Mouse (Mus musculus): ENCODE data around the gene Fuca2. TPM values are rescaled to one million over a fixed set of nuclear protein-coding genes. Genes with fewer than 3 reads are reported as not detected.
"Not testable (repeated sequence)": the region's sequence is repeated elsewhere in the genome, so short reads cannot be mapped to it uniquely, and the experiment has no call there.

The Fuca2 gene
- polyA plus RNA-seq (2014; fragmentation: Nextera tagmentation; extraction: Ambion mirVana): 21.5 and 24.7 TPM in 2 replicates

GRCm38 (mm10) chr10:13499331-13499730 is at the start of gene Fuca2:
TSS of gene Fuca2 (plus strand) at chr10:13499540.
- WGBS: 87% methylated on average over 2 of the region's 2 CpGs
- Histone ChIP-seq H3K9ac (ENCODE audit: low read length) (no peak within 1 kb of the TSS), H3K4me3 (ENCODE audit: low read depth, low read length) (no peak within 1 kb of the TSS), H3K4me1 (replicated peaks; ENCODE audit: control insufficient read depth, insufficient read depth, low read length) (no peaks in the 10 kb centered on the region; the same call in 1 of the 2 replicates), H3K27ac (ENCODE audit: low read depth, low read length) (no peak within 1 kb of the TSS), H3K4me2 (ENCODE audit: low read depth, low read length, severe bottlenecking) (no peak within 1 kb of the TSS), H3K9me3 (ENCODE audit: control insufficient read depth, low read length) (no peaks in the 10 kb centered on the region), H3K27me3 (ENCODE audit: control insufficient read depth, insufficient read depth, low read length) (no peaks in the 10 kb centered on the region), H3K36me3 (ENCODE audit: control insufficient read depth, insufficient read depth, low read length) (no peaks in the 10 kb centered on the region)
- ATAC-seq (replicated peaks; ENCODE audit: low FRiP score) (no peak), DNase-seq (ENCODE audit: low spot score) (no peak)

GRCm38 (mm10) chr10:13451640-13452039 is 47.7 kb upstream of the Fuca2 start:
- H3K9me3 ChIP-seq (ENCODE audit: control insufficient read depth, low read length): no peaks in the 10 kb centered on the region
- H3K4me2 ChIP-seq (ENCODE audit: low read depth, low read length, severe bottlenecking): no peak overlapping the region
- no peak for DNase-seq (ENCODE audit: low spot score)
- H3K9ac ChIP-seq (ENCODE audit: low read length): no peak overlapping the region
- H3K27ac ChIP-seq (ENCODE audit: low read depth, low read length): no peak overlapping the region
- H3K27me3 ChIP-seq (ENCODE audit: control insufficient read depth, insufficient read depth, low read length): no peaks in the 10 kb centered on the region
- H3K36me3 ChIP-seq (ENCODE audit: control insufficient read depth, insufficient read depth, low read length): no peaks in the 10 kb centered on the region
- no peak overlapping the region for H3K4me3 ChIP-seq (ENCODE audit: low read depth, low read length)
- ATAC-seq (replicated peaks; ENCODE audit: low FRiP score): no peak
- WGBS: 83% methylated on average over 6 of the region's 6 CpGs
- no peaks in the 10 kb centered on the region for H3K4me1 ChIP-seq (replicated peaks; ENCODE audit: control insufficient read depth, insufficient read depth, low read length)

GRCm38 (mm10) chr10:13453200-13453990 is 45.9 kb upstream of the Fuca2 start:
- Histone ChIP-seq H3K27me3 (ENCODE audit: control insufficient read depth, insufficient read depth, low read length) (no peaks in the 10 kb centered on the region), H3K9me3 (ENCODE audit: control insufficient read depth, low read length) (no peaks in the 10 kb centered on the region), H3K9ac (ENCODE audit: low read length) (no peak overlapping the region), H3K4me1 (replicated peaks; ENCODE audit: control insufficient read depth, insufficient read depth, low read length) (no peaks in the 10 kb centered on the region), H3K36me3 (ENCODE audit: control insufficient read depth, insufficient read depth, low read length) (no peaks in the 10 kb centered on the region), H3K27ac (ENCODE audit: low read depth, low read length) (no peak overlapping the region), H3K4me3 (ENCODE audit: low read depth, low read length) (no peak overlapping the region), H3K4me2 (ENCODE audit: low read depth, low read length, severe bottlenecking) (no peak overlapping the region)
- no peak for DNase-seq (ENCODE audit: low spot score)
- ATAC-seq (replicated peaks; ENCODE audit: low FRiP score): no peak
- WGBS: 85% methylated on average over 13 of the region's 13 CpGs

GRCm38 (mm10) chr10:13464295-13464694 is 35.0 kb upstream of the Fuca2 start:
- WGBS: 93% methylated on average over 3 of the region's 3 CpGs

GRCm38 (mm10) chr10:13466925-13467324 is 32.4 kb upstream of the Fuca2 start:
- Histone ChIP-seq H3K9ac (ENCODE audit: low read length) (no peak overlapping the region), H3K4me2 (ENCODE audit: low read depth, low read length, severe bottlenecking) (no peak overlapping the region), H3K9me3 (ENCODE audit: control insufficient read depth, low read length) (no peaks in the 10 kb centered on the region), H3K4me3 (ENCODE audit: low read depth, low read length) (no peak overlapping the region), H3K36me3 (ENCODE audit: control insufficient read depth, insufficient read depth, low read length) (no peaks in the 10 kb centered on the region), H3K27me3 (ENCODE audit: control insufficient read depth, insufficient read depth, low read length) (no peaks in the 10 kb centered on the region), H3K27ac (ENCODE audit: low read depth, low read length) (no peak overlapping the region), H3K4me1 (replicated peaks; ENCODE audit: control insufficient read depth, insufficient read depth, low read length) (no peaks in the 10 kb centered on the region)
- ATAC-seq (replicated peaks; ENCODE audit: low FRiP score) (no peak), DNase-seq (ENCODE audit: low spot score) (no peak)
- 69% methylated on average over 5 of the region's 5 CpGs for WGBS

More at GRCm38 (mm10) chr10:13464295-13464694, 35.0 kb upstream of the Fuca2 start:
- not testable (repeated sequence) for H3K27me3 ChIP-seq (ENCODE audit: control insufficient read depth, insufficient read depth, low read length); H3K4me3 ChIP-seq (ENCODE audit: low read depth, low read length); DNase-seq (ENCODE audit: low spot score); H3K36me3 ChIP-seq (ENCODE audit: control insufficient read depth, insufficient read depth, low read length); ATAC-seq (replicated peaks; ENCODE audit: low FRiP score); H3K9ac ChIP-seq (ENCODE audit: low read length); H3K27ac ChIP-seq (ENCODE audit: low read depth, low read length); H3K4me1 ChIP-seq (replicated peaks; ENCODE audit: control insufficient read depth, insufficient read depth, low read length); H3K4me2 ChIP-seq (ENCODE audit: low read depth, low read length, severe bottlenecking); H3K9me3 ChIP-seq (ENCODE audit: control insufficient read depth, low read length)

GRCm38 (mm10) chr10:13468025-13468529 is 31.3 kb upstream of the Fuca2 start:
- ATAC-seq (replicated peaks; ENCODE audit: low FRiP score): not testable (repeated sequence)
- WGBS: 82% methylated on average over 6 of the region's 6 CpGs

GRCm38 (mm10) chr10:13470236-13470635 is 29.1 kb upstream of the Fuca2 start:
- Histone ChIP-seq H3K4me3 (ENCODE audit: low read depth, low read length) (no peak overlapping the region), H3K27ac (ENCODE audit: low read depth, low read length) (no peak overlapping the region), H3K9me3 (ENCODE audit: control insufficient read depth, low read length) (no peaks in the 10 kb centered on the region), H3K36me3 (ENCODE audit: control insufficient read depth, insufficient read depth, low read length) (no peaks in the 10 kb centered on the region), H3K9ac (ENCODE audit: low read length) (no peak overlapping the region), H3K27me3 (ENCODE audit: control insufficient read depth, insufficient read depth, low read length) (peaks cover 11% of the 10 kb centered on the region), H3K4me2 (ENCODE audit: low read depth, low read length, severe bottlenecking) (no peak overlapping the region), H3K4me1 (replicated peaks; ENCODE audit: control insufficient read depth, insufficient read depth, low read length) (peaks cover 4% of the 10 kb centered on the region; the same call in 1 of the 2 replicates)
- no peak for ATAC-seq (replicated peaks; ENCODE audit: low FRiP score)
- WGBS: 89% methylated on average over 3 of the region's 3 CpGs
- no peak for DNase-seq (ENCODE audit: low spot score)

More at GRCm38 (mm10) chr10:13468025-13468529, 31.3 kb upstream of the Fuca2 start:
- not testable (repeated sequence) for H3K27ac ChIP-seq (ENCODE audit: low read depth, low read length); DNase-seq (ENCODE audit: low spot score); H3K4me2 ChIP-seq (ENCODE audit: low read depth, low read length, severe bottlenecking); H3K9me3 ChIP-seq (ENCODE audit: control insufficient read depth, low read length); H3K4me3 ChIP-seq (ENCODE audit: low read depth, low read length); H3K4me1 ChIP-seq (replicated peaks; ENCODE audit: control insufficient read depth, insufficient read depth, low read length); H3K36me3 ChIP-seq (ENCODE audit: control insufficient read depth, insufficient read depth, low read length); H3K9ac ChIP-seq (ENCODE audit: low read length); H3K27me3 ChIP-seq (ENCODE audit: control insufficient read depth, insufficient read depth, low read length)

- peaks cover 4% of the 10 kb centered on the region; the same call in 1 of the 2 replicates for H3K4me1 ChIP-seq (replicated peaks; ENCODE audit: control insufficient read depth, insufficient read depth, low read length)
- H3K9me3 ChIP-seq (ENCODE audit: control insufficient read depth, low read length): no peaks in the 10 kb centered on the region
- DNase-seq (ENCODE audit: low spot score) (no peak), ATAC-seq (replicated peaks; ENCODE audit: low FRiP score) (no peak; the same call in none of the 2 replicates)
- H3K4me3 ChIP-seq (ENCODE audit: low read depth, low read length): peak overlapping the region; percentile 67
- no peak overlapping the region for H3K27ac ChIP-seq (ENCODE audit: low read depth, low read length)
- H3K36me3 ChIP-seq (ENCODE audit: control insufficient read depth, insufficient read depth, low read length): no peaks in the 10 kb centered on the region
- H3K27me3 ChIP-seq (ENCODE audit: control insufficient read depth, insufficient read depth, low read length): peaks cover 11% of the 10 kb centered on the region
- 17% methylated on average over 17 of the region's 17 CpGs for WGBS
- H3K4me2 ChIP-seq (ENCODE audit: low read depth, low read length, severe bottlenecking): peak overlapping the region; percentile 100
- peak overlapping the region; percentile 79 for H3K9ac ChIP-seq (ENCODE audit: low read length)
Observed at GRCm38 (mm10) chr10:13473287-13473832, 26.0 kb upstream of the Fuca2 start.

Data from forebrain, embryonic 11.5 days (tissue).